Mouse (Mus musculus) CH12.LX (cell line): ENCODE measurements around the gene Primpol. TPM values are rescaled to one million over a fixed set of nuclear protein-coding genes. Genes with fewer than 3 reads are reported as not detected.

Experiments
- DNase-seq: peaks from one replicate; pipeline ENCODE4 v3.0.0-alpha.2; 2013; ENCODE audit errors: extremely low read depth
- H3K27ac ChIP-seq: 2 replicates; pipeline ENCODE4 v1.5.1; 2012; ENCODE audit warnings: low read depth, mild to moderate bottlenecking, control low read depth, moderate library complexity; ENCODE audit not compliant: insufficient read depth
- H3K27me3 ChIP-seq: replicated peaks from 2 replicates; pipeline ENCODE3; 2012; ENCODE audit warnings: inconsistent platforms
- H3K36me3 ChIP-seq, 2 experiments: replicated peaks in 1 of 2; 2 replicates each; pipeline versions ENCODE3 to v1.6.1; 2012; ENCODE audit warnings: inconsistent platforms in 1 of 2, low read length in 1 of 2, mild to moderate bottlenecking in 1 of 2, mixed read lengths in 1 of 2, moderate library complexity in 1 of 2; ENCODE audit not compliant: control insufficient read depth in 1 of 2, insufficient read depth in 1 of 2
- H3K4me1 ChIP-seq, 2 experiments: 2 replicates each; pipeline ENCODE4 v1.6.1; 2012; ENCODE audit warnings: inconsistent platforms in 1 of 2, moderate library complexity in 1 of 2; ENCODE audit not compliant: insufficient read depth in 2 of 2, control insufficient read depth in 1 of 2
- H3K4me2 ChIP-seq: 2 replicates; pipeline ENCODE4 v1.6.1; 2012; ENCODE audit warnings: low read depth, mild to moderate bottlenecking, control low read depth; ENCODE audit not compliant: poor library complexity, insufficient read depth, severe bottlenecking
- H3K4me3 ChIP-seq, 3 experiments: fragments of 150-350 bp in 1 of 3; sonication (generic) in 1 of 3; replicated peaks in 1 of 3; 2 replicates each; pipeline versions ENCODE3 to v1.5.1; 2011 to 2012; ENCODE audit warnings: low read depth in 2 of 3, low read length in 2 of 3, mild to moderate bottlenecking in 2 of 3, moderate library complexity in 2 of 3, control low read depth in 1 of 3, improper control_type of control experiment in 1 of 3, inconsistent platforms in 1 of 3, mixed read lengths in 1 of 3; ENCODE audit not compliant: poor library complexity in 1 of 3
- H3K79me2 ChIP-seq: replicated peaks from 2 replicates; pipeline ENCODE4 v1.6.1; 2012; ENCODE audit warnings: mild to moderate bottlenecking, moderate library complexity; ENCODE audit not compliant: control insufficient read depth, poor library complexity, insufficient read depth, severe bottlenecking; ENCODE audit errors: extremely low read depth
- H3K9ac ChIP-seq: 2 replicates; pipeline ENCODE4 v1.6.1; 2012; ENCODE audit warnings: low read depth, mild to moderate bottlenecking, control low read depth, moderate library complexity; ENCODE audit not compliant: insufficient read depth
- H3K9me3 ChIP-seq: replicated peaks from 2 replicates; pipeline ENCODE3; 2012; ENCODE audit warnings: low read length, inconsistent platforms, mixed read lengths
- BHLHE40 ChIP-seq: IDR thresholded peaks from 2 replicates; pipeline ENCODE4 v1.6.1; 2011; ENCODE audit warnings: mild to moderate bottlenecking, low read depth, low read length, improper control_type of control experiment
- CHD1 ChIP-seq: IDR thresholded peaks from 2 replicates; pipeline ENCODE4 v1.6.1; 2012; ENCODE audit warnings: low read depth, low read length, improper control_type of control experiment, inconsistent platforms
- CHD2 ChIP-seq: IDR thresholded peaks from 2 replicates; pipeline ENCODE4 v1.6.1; 2011; ENCODE audit warnings: low read length, improper control_type of control experiment
- CTCF ChIP-seq, 2 experiments: IDR thresholded peaks in 1 of 2; conservative IDR thresholded peaks in 1 of 2; 2 replicates each; pipeline ENCODE4 v1.5.1; 2011 to 2012; ENCODE audit warnings: low read depth in 2 of 2, low read length in 2 of 2, improper control_type of control experiment in 1 of 2, inconsistent platforms in 1 of 2, mild to moderate bottlenecking in 1 of 2, moderate library complexity in 1 of 2
- E2F4 ChIP-seq: IDR thresholded peaks from 2 replicates; pipeline ENCODE4 v1.6.1; 2011; ENCODE audit warnings: low read depth, low read length, improper control_type of control experiment; ENCODE audit not compliant: insufficient replicate concordance
- ELF1 ChIP-seq: IDR thresholded peaks from 2 replicates; pipeline ENCODE4 v1.6.1; 2014; ENCODE audit warnings: low read depth, mild to moderate bottlenecking, inconsistent platforms, low read length, improper control_type of control experiment
- EP300 ChIP-seq: IDR thresholded peaks from 2 replicates; pipeline ENCODE4 v1.6.1; 2011; ENCODE audit warnings: low read length, improper control_type of control experiment
- GABPA ChIP-seq: IDR thresholded peaks from 2 replicates; pipeline ENCODE4 v1.6.1; 2012; ENCODE audit warnings: low read depth, low read length, improper control_type of control experiment, inconsistent platforms; ENCODE audit not compliant: insufficient replicate concordance
- HCFC1 ChIP-seq: IDR thresholded peaks from 2 replicates; pipeline ENCODE4 v1.6.1; 2012; ENCODE audit warnings: low read depth, mild to moderate bottlenecking, inconsistent platforms, low read length, improper control_type of control experiment
- IRF4 ChIP-seq: IDR thresholded peaks from 2 replicates; pipeline ENCODE4 v1.6.1; 2014; ENCODE audit warnings: low read depth, mild to moderate bottlenecking, inconsistent platforms, low read length, improper control_type of control experiment
- JUN ChIP-seq: IDR thresholded peaks from 2 replicates; pipeline ENCODE4 v1.6.1; 2011; ENCODE audit warnings: low read depth, mild to moderate bottlenecking, low read length, improper control_type of control experiment, moderate library complexity; ENCODE audit not compliant: insufficient read depth
- MAFK ChIP-seq: IDR thresholded peaks from 2 replicates; pipeline ENCODE4 v1.6.1; 2011; ENCODE audit warnings: low read length, improper control_type of control experiment; ENCODE audit not compliant: insufficient replicate concordance
- MEF2A ChIP-seq: IDR thresholded peaks from 2 replicates; pipeline ENCODE4 v1.6.1; 2014; ENCODE audit warnings: low read depth, mild to moderate bottlenecking, inconsistent platforms, low read length, improper control_type of control experiment, borderline replicate concordance
- MXI1 ChIP-seq: IDR thresholded peaks from 2 replicates; pipeline ENCODE4 v1.6.1; 2011; ENCODE audit warnings: mild to moderate bottlenecking, low read depth, low read length, improper control_type of control experiment
- NRF1 ChIP-seq: IDR thresholded peaks from 2 replicates; pipeline ENCODE4 v1.6.1; 2014; ENCODE audit warnings: low read depth, mild to moderate bottlenecking, inconsistent platforms, low read length, improper control_type of control experiment, moderate library complexity
- PAX5 ChIP-seq: IDR thresholded peaks from 2 replicates; pipeline ENCODE4 v1.6.1; 2012; ENCODE audit warnings: low read length, inconsistent platforms, mixed read lengths
- POLR2A ChIP-seq: IDR thresholded peaks from 2 replicates; pipeline ENCODE4 v1.6.1; 2011; ENCODE audit warnings: low read depth, mild to moderate bottlenecking, improper control_type of control experiment, low read length
- POLR2AphosphoS2 ChIP-seq: IDR thresholded peaks from 2 replicates; pipeline ENCODE4 v1.6.1; 2011; ENCODE audit warnings: low read depth, low read length, improper control_type of control experiment
- SIN3A ChIP-seq: IDR thresholded peaks from 2 replicates; pipeline ENCODE4 v1.6.1; 2012; ENCODE audit warnings: low read length, improper control_type of control experiment, inconsistent platforms
- SMC3 ChIP-seq: IDR thresholded peaks from 2 replicates; pipeline ENCODE4 v1.6.1; 2011; ENCODE audit warnings: low read depth, low read length, improper control_type of control experiment
- TCF12 ChIP-seq: IDR thresholded peaks from 2 replicates; pipeline ENCODE4 v1.6.1; 2014; ENCODE audit warnings: low read depth, mild to moderate bottlenecking, inconsistent platforms, low read length, improper control_type of control experiment
- UBTF ChIP-seq: IDR thresholded peaks from 2 replicates; pipeline ENCODE4 v1.6.1; 2012; ENCODE audit warnings: low read depth, mild to moderate bottlenecking, inconsistent platforms, low read length, improper control_type of control experiment, moderate library complexity
- ZNF384 ChIP-seq: IDR thresholded peaks from 2 replicates; pipeline ENCODE4 v1.6.1; 2012; ENCODE audit warnings: low read depth, low read length, improper control_type of control experiment, inconsistent platforms
- dilution Hi-C: fragments of 300-500 bp; cut with MboI; formaldehyde crosslinking; loops from 2 replicates; pipeline ENCODE4 v1.14.3; 2020; ENCODE audit warnings: low sequenced_read_pairs; ENCODE audit not compliant: extremely low pct_unique_long_range_greater_than_20kb, extremely low pct_ligation_motif_present
- in situ Hi-C: fragments of 300-500 bp; cut with MboI; formaldehyde crosslinking; loops from 3 replicates; pipeline ENCODE4 v1.14.3; 2019; ENCODE audit warnings: low sequenced_read_pairs, low pct_ligation_motif_present, low pct_unique_long_range_greater_than_20kb, mixed read lengths
- polyA plus RNA-seq: library from polyadenylated mRNA; unstranded; fragments of >175 nt; gene quantifications from 2 replicates; pipeline ENCODE4 v1.2.1, GENCODE M21; 2012; ENCODE audit warnings: low read depth; ENCODE audit not compliant: insufficient read length
- total RNA-seq, 2 experiments: library from RNA; depleted of rRNA; stranded (reverse); fragments of 300-350 nt in 1 of 2; fragments of >200 nt in 1 of 2; gene quantifications; 2 replicates each; pipeline ENCODE4 v1.2.3; 2012 to 2014

Gene Primpol
- total and polyA plus RNA-seq, 3 experiments, result 12.4 to 17.8 (median 15.3) TPM

- in situ Hi-C loops (no loop called here), dilution Hi-C loops (no loop called here)
- no peak overlapping the region for H3K27ac ChIP-seq
Measured at GRCm38 (mm10) chr8:46543662-46544061, 73.3 kb downstream of the Primpol start.

GRCm38 (mm10) chr8:46543191-46543590 is 73.8 kb downstream of the Primpol start:
- no peak for DNase-seq
- no peak overlapping the region for H3K9ac ChIP-seq
- H3K4me1 ChIP-seq, result peaks cover 0 to 6% of the 10 kb centered on the region in 2 experiments; a peak in 1 of 4 replicates
- dilution Hi-C loops, result no loop called here
- H3K9me3 ChIP-seq, result no peaks in the 10 kb centered on the region
- no peak overlapping the region for H3K4me2 ChIP-seq
- in situ Hi-C loops, result no loop called here
- no peaks in the 10 kb centered on the region for H3K79me2 ChIP-seq
- no peak for TF ChIP-seq PAX5
- no peak for TF ChIP-seq TCF12
- TF ChIP-seq EP300, result no peak
- TF ChIP-seq GABPA, result no peak
- no peak for TF ChIP-seq POLR2A
- TF ChIP-seq MEF2A, result no peak
- no peak for TF ChIP-seq JUN
- no peak for TF ChIP-seq SIN3A
- H3K4me3 ChIP-seq, result no peak overlapping the region
- H3K27me3 ChIP-seq, result no peaks in the 10 kb centered on the region
- no peaks in the 10 kb centered on the region for H3K36me3 ChIP-seq
- H3K27ac ChIP-seq, result no peak overlapping the region

More at GRCm38 (mm10) chr8:46543662-46544061, 73.3 kb downstream of the Primpol start:
- Histone ChIP-seq H3K9ac (no peak overlapping the region), H3K4me3 (no peak overlapping the region), H3K9me3 (no peaks in the 10 kb centered on the region), H3K4me1 (peaks cover 0 to 11% of the 10 kb centered on the region in 2 experiments; a peak in 1 of 4 replicates), H3K27me3 (no peaks in the 10 kb centered on the region), H3K36me3 (no peaks in the 10 kb centered on the region), H3K79me2 (no peaks in the 10 kb centered on the region), H3K4me2 (no peak overlapping the region)
- no peak for DNase-seq
- TF ChIP-seq HCFC1, result no peak
- TF ChIP-seq POLR2A, result no peak

GRCm38 (mm10) chr8:46539701-46540100 is 77.3 kb downstream of the Primpol start:
- Histone ChIP-seq H3K4me3 (no peak overlapping the region), H3K27me3 (no peaks in the 10 kb centered on the region)
- dilution Hi-C loops (no loop called here), in situ Hi-C loops (no loop called here)
- no peak for TF ChIP-seq ELF1
- TF ChIP-seq MEF2A, result no peak
- no peak for TF ChIP-seq POLR2AphosphoS2
- no peak for TF ChIP-seq E2F4
- no peak for TF ChIP-seq MAFK
- TF ChIP-seq ZNF384, result no peak
- TF ChIP-seq MXI1, result no peak
- TF ChIP-seq POLR2A, result no peak
- TF ChIP-seq SMC3, result no peak
- no peak for TF ChIP-seq CHD2
- no peak for TF ChIP-seq HCFC1
- TF ChIP-seq PAX5, result no peak
- no peak for TF ChIP-seq TCF12
- TF ChIP-seq BHLHE40, result no peak
- no peak for TF ChIP-seq NRF1
- TF ChIP-seq IRF4, result no peak
- TF ChIP-seq CTCF (conservative IDR thresholded peaks at IDR 0.05 in 1 of 2, IDR thresholded peaks at IDR 0.05 in 1 of 2; ENCODE audit: low read depth in 2 of 2, low read length in 2 of 2), result no peak
- no peak for TF ChIP-seq CHD1
- no peak for TF ChIP-seq UBTF
- TF ChIP-seq, all 38 proteins: peak for 0
- no peak overlapping the region for H3K4me2 ChIP-seq
- H3K27ac ChIP-seq, result no peak overlapping the region
- H3K9me3 ChIP-seq, result no peaks in the 10 kb centered on the region
- H3K36me3 ChIP-seq, result peaks cover 0 to 26% of the 10 kb centered on the region in 2 experiments
- H3K9ac ChIP-seq, result no peak overlapping the region
- DNase-seq, result no peak
- peaks cover 0 to under 1% of the 10 kb centered on the region in 2 experiments; a peak in 1 of 4 replicates for H3K4me1 ChIP-seq
- no peaks in the 10 kb centered on the region for H3K79me2 ChIP-seq
